8 mouse cellular contexts compared by ENCODE assay signal in genomic region chr9:37545166-37545610, GRCm38 (mm10). TPM values are rescaled to one million over a fixed set of nuclear protein-coding genes. Genes with fewer than 3 reads are reported as not detected.
A peak's percentile ranks its signal among the peaks of the same experiment; 100 is the strongest.
DNase-seq lines count a peak whose midpoint lies in the region; ATAC-seq and TF ChIP-seq lines count a peak whose summit lies in the region.

No protein-coding gene starts in this region.

- no peak for TF ChIP-seq POLR2A in spleen, adult 2 months (IDR thresholded peaks at IDR 0.05; ENCODE audit: low read depth, low read length)

- WGBS in spleen, adult 2 months = 73% methylated on average over 17 of the region's 17 CpGs
- 11% methylated on average over 15 of the region's 17 CpGs for WGBS in limb, embryonic 12.5 days
- 13% methylated on average over 17 of the region's 17 CpGs for WGBS in stomach, embryonic 14.5 days

- no peaks in the 10 kb centered on the region for H3K27me3 ChIP-seq in spleen, adult 2 months (ENCODE audit: control insufficient read depth, insufficient read depth, low read length)
- H3K27me3 ChIP-seq in limb, embryonic 12.5 days = peaks cover 78% of the 10 kb centered on the region
- H3K27me3 ChIP-seq in stomach, embryonic 14.5 days (ENCODE audit: control insufficient read depth, insufficient read depth, low read length) = peaks cover 14% of the 10 kb centered on the region

- no peak for TF ChIP-seq CTCF in spleen, adult 2 months (IDR thresholded peaks at IDR 0.05; ENCODE audit: extremely low read depth, insufficient read depth, insufficient read length, insufficient replicate concordance)

- peak overlapping the region; percentile 52 for H3K4me2 ChIP-seq in limb, embryonic 12.5 days
- H3K4me2 ChIP-seq in stomach, embryonic 14.5 days (replicated peaks; ENCODE audit: low read depth, low read length) = peak overlapping the region; percentile 53

- H3K27ac ChIP-seq in spleen, adult 2 months (ENCODE audit: insufficient read depth, low read length) = no peak overlapping the region
- no peak overlapping the region for H3K27ac ChIP-seq in limb, embryonic 12.5 days
- no peak overlapping the region for H3K27ac ChIP-seq in stomach, embryonic 14.5 days (ENCODE audit: low read length)

- H3K9ac ChIP-seq in limb, embryonic 12.5 days (replicated peaks) = 0 out of 2 replicates have a peak overlapping the region, but pooled peaks have one; percentile 12
- no peak overlapping the region for H3K9ac ChIP-seq in stomach, embryonic 14.5 days (replicated peaks; ENCODE audit: low read depth, low read length)

- peak overlapping the region; percentile 57; the same call in 1 of the 2 replicates for H3K4me3 ChIP-seq in spleen, adult 2 months (ENCODE audit: extremely low read depth, insufficient read depth, insufficient read length)
- peak overlapping the region; percentile 24 for H3K4me3 ChIP-seq in limb, embryonic 12.5 days (replicated peaks)
- H3K4me3 ChIP-seq in stomach, embryonic 14.5 days (ENCODE audit: low read depth, low read length) = peak overlapping the region; percentile 32

- H3K36me3 ChIP-seq in spleen, adult 2 months (ENCODE audit: control insufficient read depth, insufficient read depth, low read length) = no peaks in the 10 kb centered on the region
- no peaks in the 10 kb centered on the region for H3K36me3 ChIP-seq in limb, embryonic 12.5 days
- H3K36me3 ChIP-seq in stomach, embryonic 14.5 days (ENCODE audit: control insufficient read depth, insufficient read depth, low read length) = no peaks in the 10 kb centered on the region

- peak; percentile 23 for DNase-seq in embryo, embryonic 10 days (ENCODE audit: low spot score)
- no peak for DNase-seq in embryo, embryonic 11 days
- DNase-seq in spleen, adult 2 months (ENCODE audit: low read depth in 1 of 2, low spot score in 2 of 2) = no peak
- DNase-seq in spleen, adult 12 weeks (ENCODE audit: low spot score) = no peak
- DNase-seq in adrenal gland, adult (ENCODE audit: inconsistent age in 2 of 2, low spot score in 1 of 2) = no peak
- no peak for DNase-seq in gastrocnemius, postnatal 10 days

- no peaks in the 10 kb centered on the region for H3K9me3 ChIP-seq in limb, embryonic 12.5 days
- H3K9me3 ChIP-seq in stomach, embryonic 14.5 days (ENCODE audit: control insufficient read depth, low read depth, low read length) = no peaks in the 10 kb centered on the region

- H3K4me1 ChIP-seq in spleen, adult 2 months (ENCODE audit: control insufficient read depth, insufficient read depth, insufficient read length) = peaks cover 4% of the 10 kb centered on the region; the same call in 1 of the 2 replicates
- H3K4me1 ChIP-seq in limb, embryonic 12.5 days (replicated peaks) = peaks cover 22% of the 10 kb centered on the region
- H3K4me1 ChIP-seq in stomach, embryonic 14.5 days (ENCODE audit: control insufficient read depth, insufficient read depth, low read length) = peaks cover 5% of the 10 kb centered on the region; the same call in 1 of the 2 replicates

- 0 out of 2 replicates have a peak, but pooled peaks have one; percentile 40 for ATAC-seq in limb, embryonic 12.5 days (ENCODE audit: insufficient number of reproducible peaks, insufficient read depth, low FRiP score, low TSS enrichment, low read depth)
- ATAC-seq in stomach, embryonic 14.5 days (ENCODE audit: insufficient number of reproducible peaks, insufficient read depth, low FRiP score, low read depth) = no peak

RNA-seq across cellular contexts. Expression of gene Vsig2, which starts 6.1 kb away (rescaled TPM):
- 2.1 and 3.7 TPM in 2 replicates for polyA plus RNA-seq in spleen, adult 2 months (2012; rRNA removed)
- 0.95 and 1.6 TPM in 2 replicates for polyA plus RNA-seq in limb, embryonic 12.5 days (2016; fragmentation: Nextera tagmentation; extraction: Ambion mirVana)
- polyA plus RNA-seq in stomach, embryonic 14.5 days (2014; fragmentation: Nextera tagmentation; extraction: Ambion mirVana) = 44.3 and 56.9 TPM in 2 replicates
- 1 to 10 TPM; 3.4 to 5.4 TPM for total RNA-seq in gastrocnemius, postnatal 10 days (2021)

RNA-seq across cellular contexts. Expression of gene Nrgn, which starts 7.5 kb away (rescaled TPM):
- 35.3 and 45.1 TPM in 2 replicates for polyA plus RNA-seq in spleen, adult 2 months (2012; rRNA removed)
- 5.1 and 6.1 TPM in 2 replicates for polyA plus RNA-seq in limb, embryonic 12.5 days (2016; fragmentation: Nextera tagmentation; extraction: Ambion mirVana)
- 4.7 and 5.7 TPM in 2 replicates for polyA plus RNA-seq in stomach, embryonic 14.5 days (2014; fragmentation: Nextera tagmentation; extraction: Ambion mirVana)
- total RNA-seq in gastrocnemius, postnatal 10 days (2021) = 1 to 10 TPM; 2.8 to 5.1 TPM

RNA-seq across cellular contexts. Expression of gene Siae, which starts 10.3 kb away (rescaled TPM):
- polyA plus RNA-seq in spleen, adult 2 months (2012; rRNA removed) = 3.5 and 3.8 TPM in 2 replicates
- 4.5 and 5.0 TPM in 2 replicates for polyA plus RNA-seq in limb, embryonic 12.5 days (2016; fragmentation: Nextera tagmentation; extraction: Ambion mirVana)
- 12.7 and 14.0 TPM in 2 replicates for polyA plus RNA-seq in stomach, embryonic 14.5 days (2014; fragmentation: Nextera tagmentation; extraction: Ambion mirVana)
- total RNA-seq in gastrocnemius, postnatal 10 days (2021) = 1 to 10 TPM; 4.0 to 4.4 TPM

RNA-seq across cellular contexts. Expression of gene Esam, which starts 17.3 kb away (rescaled TPM):
- polyA plus RNA-seq in spleen, adult 2 months (2012; rRNA removed) = 19.2 and 19.6 TPM in 2 replicates
- 26.8 and 29.7 TPM in 2 replicates for polyA plus RNA-seq in limb, embryonic 12.5 days (2016; fragmentation: Nextera tagmentation; extraction: Ambion mirVana)
- polyA plus RNA-seq in stomach, embryonic 14.5 days (2014; fragmentation: Nextera tagmentation; extraction: Ambion mirVana) = 57.9 and 58.3 TPM in 2 replicates
- 10 to 100 TPM; 50.9 to 53.8 TPM for total RNA-seq in gastrocnemius, postnatal 10 days (2021)

RNA-seq across cellular contexts. Expression of gene Msantd2, which starts 56.1 kb away (rescaled TPM):
- 18.6 and 21.8 TPM in 2 replicates for polyA plus RNA-seq in spleen, adult 2 months (2012; rRNA removed)
- 40.4 and 45.0 TPM in 2 replicates for polyA plus RNA-seq in limb, embryonic 12.5 days (2016; fragmentation: Nextera tagmentation; extraction: Ambion mirVana)
- 33.2 and 38.9 TPM in 2 replicates for polyA plus RNA-seq in stomach, embryonic 14.5 days (2014; fragmentation: Nextera tagmentation; extraction: Ambion mirVana)
- 10 to 100 TPM in 1 of 2 experiments, 1 to 10 TPM in 1; 8.9 to 12.3 TPM for total RNA-seq in gastrocnemius, postnatal 10 days (2021)
